Mouse (Mus musculus) A20 (cell line): ENCODE data around the gene Rag1.

Source experiments
- DNase-seq: peaks from one replicate; pipeline ENCODE4 v3.0.0-alpha.2; 2011; ENCODE audit warnings: low read depth, low spot score

Rag1 gene

GRCm38 (mm10) chr2:101591356-101591755, 57.9 kb downstream of the Rag1 start:
- no peak for DNase-seq
